Mouse (Mus musculus) heart, postnatal 0 days (tissue): ENCODE results near the gene Ypel3. TPM values are rescaled to one million over a fixed set of nuclear protein-coding genes. Genes with fewer than 3 reads are reported as not detected.

Experiments
- ATAC-seq: fragments of 200-750 bp; cut with Nextera tagmentation; 2 replicates; pipeline ENCODE4 v1.8.0; 2017; ENCODE audit warnings: low read depth, moderate number of reproducible peaks, moderate library complexity; ENCODE audit not compliant: insufficient read depth
- DNase-seq: peaks from one replicate; pipeline ENCODE4 v3.0.0-alpha.2; 2016; ENCODE audit warnings: low spot score
- H3K27ac ChIP-seq: fragments of 300-500 bp; sonication (generic); 2 replicates; pipeline ENCODE4 v1.5.1; 2014; ENCODE audit warnings: low read depth, mild to moderate bottlenecking
- H3K27me3 ChIP-seq: fragments of 300-500 bp; sonication (generic); 2 replicates; pipeline ENCODE4 v1.6.1; 2014; ENCODE audit warnings: low read length, mixed read lengths; ENCODE audit not compliant: control insufficient read depth, insufficient read depth
- H3K36me3 ChIP-seq: fragments of 300-500 bp; sonication (generic); replicated peaks from 2 replicates; pipeline ENCODE4 v1.6.1; 2014; ENCODE audit warnings: low read length, mixed read lengths; ENCODE audit not compliant: control insufficient read depth, insufficient read depth
- H3K4me1 ChIP-seq: fragments of 300-500 bp; sonication (generic); 2 replicates; pipeline ENCODE4 v1.6.1; 2014; ENCODE audit warnings: antibody characterized with exemption; ENCODE audit not compliant: control insufficient read depth, insufficient read depth
- H3K4me2 ChIP-seq: fragments of 300-500 bp; sonication (generic); 2 replicates; pipeline ENCODE4 v1.6.1; 2014; ENCODE audit warnings: low read depth, mild to moderate bottlenecking, low read length, moderate library complexity
- H3K4me3 ChIP-seq: fragments of 300-500 bp; sonication (generic); 2 replicates; pipeline ENCODE4 v1.5.1; 2014; ENCODE audit warnings: low read depth, low read length
- H3K9ac ChIP-seq: fragments of 300-500 bp; sonication (generic); replicated peaks from 2 replicates; pipeline ENCODE4 v1.6.1; 2014; ENCODE audit warnings: low read depth, low read length, mixed read lengths
- H3K9me3 ChIP-seq: fragments of 300-500 bp; sonication (generic); replicated peaks from 2 replicates; pipeline ENCODE4 v1.6.1; 2016; ENCODE audit warnings: low read length; ENCODE audit not compliant: control insufficient read depth
- CTCF ChIP-seq: IDR thresholded peaks from 2 replicates; pipeline ENCODE4 v1.5.1; 2016; ENCODE audit warnings: antibody characterized with exemption, control low read depth, low read depth
- EP300 ChIP-seq: IDR thresholded peaks from 2 replicates; pipeline ENCODE4 v1.6.1; 2016; ENCODE audit warnings: antibody characterized with exemption, low read depth
- WGBS: fragments of 180-500 bp; shearing (Covaris S2); extraction: QIAGEN DNeasy Blood & Tissue Kit; methylation state at CpG from one replicate; pipeline ENCODE4 v1.1.7; 2014; 5-methylcytosine and 5-hydroxymethylcytosine counted together
- polyA plus RNA-seq: library from polyadenylated mRNA; unstranded; fragments of >200 nt; fragmentation: Nextera tagmentation; extraction: Ambion mirVana; gene quantifications from 2 replicates; pipeline ENCODE4 v1.2.1, GENCODE M21; 2015
- total RNA-seq: library from RNA; depleted of rRNA; stranded (reverse); fragments of >200 nt; gene quantifications from 2 replicates; pipeline ENCODE4 v1.2.3, GENCODE M21; 2014; ENCODE audit warnings: low replicate concordance

Gene Ypel3
- total and polyA plus RNA-seq, 2 experiments from 2014 or later: 84.1 to 146 TPM

- H3K27ac ChIP-seq: no peak overlapping the region
- DNase-seq (no peak), ATAC-seq (no peak)
- TF ChIP-seq CTCF: no peak
- TF ChIP-seq EP300: no peak
- no peak overlapping the region for H3K9ac ChIP-seq
- no peak overlapping the region for H3K4me3 ChIP-seq
- WGBS: 50% methylated on average over 11 of the region's 11 CpGs
- H3K36me3 ChIP-seq: peaks cover 33% of the 10 kb centered on the region
- H3K4me2 ChIP-seq: no peak overlapping the region
- H3K9me3 ChIP-seq: no peaks in the 10 kb centered on the region
- peaks cover 18% of the 10 kb centered on the region; the same call in 1 of the 2 replicates for H3K4me1 ChIP-seq
- H3K27me3 ChIP-seq: no peaks in the 10 kb centered on the region
Observed at GRCm38 (mm10) chr7:126781661-126782370, 5.1 kb downstream of the Ypel3 start.

GRCm38 (mm10) chr7:126782693-126783092 is 5.9 kb downstream of the Ypel3 start:
- Histone ChIP-seq H3K4me3 (no peak overlapping the region), H3K27ac (no peak overlapping the region), H3K9ac (no peak overlapping the region), H3K36me3 (peaks cover 42% of the 10 kb centered on the region), H3K4me2 (no peak overlapping the region), H3K9me3 (no peaks in the 10 kb centered on the region), H3K4me1 (peaks cover 14% of the 10 kb centered on the region; the same call in 1 of the 2 replicates), H3K27me3 (no peaks in the 10 kb centered on the region)
- ATAC-seq: no peak
- DNase-seq: no peak
- WGBS: 87% methylated on average over 13 of the region's 13 CpGs
- TF ChIP-seq EP300: no peak
- no peak for TF ChIP-seq CTCF

- H3K4me1 ChIP-seq: peaks cover 12% of the 10 kb centered on the region; the same call in 1 of the 2 replicates
- H3K27ac ChIP-seq: no peak overlapping the region
- TF ChIP-seq EP300 (no peak), CTCF (no peak)
- DNase-seq: no peak
- no peak overlapping the region for H3K9ac ChIP-seq
- WGBS: 74% methylated on average over 7 of the region's 7 CpGs
- no peak for ATAC-seq
- H3K27me3 ChIP-seq: no peaks in the 10 kb centered on the region
- H3K4me2 ChIP-seq: no peak overlapping the region
- H3K9me3 ChIP-seq: no peaks in the 10 kb centered on the region
- peaks cover 53% of the 10 kb centered on the region for H3K36me3 ChIP-seq
- no peak overlapping the region for H3K4me3 ChIP-seq
Observed at GRCm38 (mm10) chr7:126784469-126784868, 7.7 kb downstream of the Ypel3 start.

GRCm38 (mm10) chr7:126785056-126785455 is 8.3 kb downstream of the Ypel3 start:
- 66% methylated on average over 4 of the region's 4 CpGs for WGBS
- Histone ChIP-seq H3K4me1 (peaks cover 12% of the 10 kb centered on the region; the same call in 1 of the 2 replicates), H3K9ac (no peak overlapping the region), H3K36me3 (peaks cover 58% of the 10 kb centered on the region), H3K4me2 (no peak overlapping the region), H3K27me3 (no peaks in the 10 kb centered on the region), H3K27ac (no peak overlapping the region), H3K4me3 (no peak overlapping the region), H3K9me3 (no peaks in the 10 kb centered on the region)
- DNase-seq (no peak), ATAC-seq (no peak)
- no peak for TF ChIP-seq EP300
- TF ChIP-seq CTCF: no peak

GRCm38 (mm10) chr7:126786142-126786541 is 9.4 kb downstream of the Ypel3 start:
- TF ChIP-seq CTCF: no peak
- no peak for TF ChIP-seq EP300
- Histone ChIP-seq H3K36me3 (peaks cover 59% of the 10 kb centered on the region), H3K27me3 (no peaks in the 10 kb centered on the region), H3K4me1 (peaks cover 8% of the 10 kb centered on the region), H3K4me2 (no peak overlapping the region), H3K4me3 (no peak overlapping the region), H3K9ac (no peak overlapping the region), H3K9me3 (no peaks in the 10 kb centered on the region), H3K27ac (no peak overlapping the region)
- no peak for DNase-seq
- no peak for ATAC-seq
- WGBS: 87% methylated on average over 14 of the region's 14 CpGs

GRCm38 (mm10) chr7:126789141-126789540 is 12.4 kb downstream of the Ypel3 start:
- Histone ChIP-seq H3K4me1 (peaks cover 7% of the 10 kb centered on the region; the same call in 1 of the 2 replicates), H3K4me2 (no peak overlapping the region), H3K9me3 (no peaks in the 10 kb centered on the region), H3K27ac (no peak overlapping the region), H3K27me3 (no peaks in the 10 kb centered on the region), H3K9ac (no peak overlapping the region), H3K36me3 (peaks cover 59% of the 10 kb centered on the region), H3K4me3 (no peak overlapping the region)
- DNase-seq (no peak), ATAC-seq (no peak)
- TF ChIP-seq EP300 (no peak), CTCF (no peak)
- WGBS: 80% methylated on average over 4 of the region's 4 CpGs
